Mouse (Mus musculus) left cerebral cortex, adult 18-20 months (tissue): Measurements from ENCODE around the gene Mrpl33. TPM values are rescaled to one million over a fixed set of nuclear protein-coding genes. Genes with fewer than 3 reads are reported as not detected.
A peak's percentile ranks its signal among the peaks of the same experiment; 100 is the strongest.
"Not testable (repeated sequence)": the region's sequence is repeated elsewhere in the genome, so short reads cannot be mapped to it uniquely, and the experiment has no call there.

Experiments used
- DNase-seq, 2 experiments: peaks; one replicate each; pipeline ENCODE4 v3.0.0; 2021 to 2022; ENCODE audit warnings: low spot score in 2 of 2, mixed read lengths in 1 of 2
- long read RNA-seq, 2 experiments: library from polyadenylated mRNA; stranded (forward); transcript quantifications; one replicate each; pipeline ENCODE4 v2.0.0; 2021
- total RNA-seq, 2 experiments: library from RNA; stranded (reverse); gene quantifications; 2 replicates each; pipeline ENCODE4 v1.2.3; 2021

The Mrpl33 gene
- 10 to 100 TPM; 84.2 to 88.7 TPM for total RNA-seq
- long read RNA-seq, experiment 1, transcript Mrpl33-203 (2 exons, 2,741 nt), result major isoform, 6 of 47 reads
- long read RNA-seq, experiment 1, partial matches to known transcripts, result 0 of 47 reads
- long read RNA-seq, experiment 1, other reads (novel, unspliced or antisense), result 40 of 47 reads
- long read RNA-seq, experiment 2, partial matches to known transcripts, result 0 of 40 reads
- long read RNA-seq, experiment 2, other reads (novel, unspliced or antisense), result 38 of 40 reads

DNA sequence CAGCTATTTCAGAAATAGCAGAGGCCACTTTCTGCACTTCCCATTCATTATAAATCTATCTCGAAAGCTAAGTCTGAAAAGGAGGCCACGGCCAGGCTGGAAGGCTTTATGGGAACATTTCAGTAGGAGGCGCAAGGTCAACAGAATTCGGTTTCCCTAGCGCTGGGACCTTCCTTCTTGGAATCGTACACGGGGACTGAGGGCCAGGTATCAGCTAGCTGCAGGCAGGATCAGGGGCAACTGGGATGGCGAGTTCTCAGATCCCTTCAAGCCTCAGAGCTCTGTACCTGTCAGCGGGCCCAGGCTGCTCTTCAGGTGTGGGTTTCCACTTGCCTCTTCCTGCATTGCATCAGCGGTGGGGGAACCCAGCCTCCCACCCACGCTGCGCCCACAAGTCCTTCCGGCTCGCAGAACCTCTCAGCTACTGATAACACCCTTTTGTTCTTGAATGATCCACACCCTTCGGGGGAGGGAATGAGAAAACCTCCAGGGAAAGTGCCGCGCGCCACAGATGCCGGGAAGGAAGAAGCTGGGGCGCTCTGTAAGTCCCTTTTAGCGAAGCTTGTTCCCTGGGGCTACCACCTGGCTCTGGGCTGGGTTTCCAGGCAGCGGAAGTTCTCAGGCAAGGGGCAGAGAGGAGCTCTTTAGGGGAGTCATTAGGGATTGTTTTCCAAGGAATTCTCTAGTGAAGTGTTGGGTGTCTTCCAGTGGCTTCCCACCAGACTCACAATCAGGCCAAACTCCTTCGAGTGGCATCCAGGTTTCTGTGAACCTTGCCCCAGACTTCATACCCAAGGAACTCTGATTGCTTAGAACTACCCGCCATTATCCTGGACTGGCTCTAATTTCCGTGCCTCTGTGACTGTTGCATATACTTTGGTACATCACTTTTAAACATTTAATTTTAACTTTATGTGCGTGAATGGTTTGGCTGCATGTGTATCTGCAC lies at the start of gene Mrpl33:
Mrpl33 (plus strand) TSS at position 455 of the 949 bp plus-strand sequence.
- peak; percentile 53 to 57 for DNase-seq

DNA sequence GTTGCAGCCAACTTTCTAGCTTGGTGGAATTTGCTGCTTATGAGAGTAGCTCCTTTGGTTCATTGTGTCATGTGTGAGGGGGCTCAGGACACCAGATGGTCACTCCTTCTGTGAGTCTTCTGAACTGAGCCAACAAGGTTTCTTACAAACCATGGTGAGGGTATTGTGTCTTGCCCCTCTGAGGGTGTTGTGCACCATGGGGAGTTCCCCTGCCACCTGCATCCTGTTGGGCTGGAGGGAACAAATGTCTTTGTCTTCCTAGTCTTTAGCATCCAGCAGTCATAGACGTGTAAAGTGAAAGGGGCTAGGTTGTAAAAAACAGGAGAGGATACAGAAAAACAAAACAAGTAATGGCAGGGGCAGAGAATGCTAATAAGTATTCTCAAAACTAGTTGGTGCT lies 37.3 kb upstream of the Mrpl33 start:
- DNase-seq, result no peak

DNA sequence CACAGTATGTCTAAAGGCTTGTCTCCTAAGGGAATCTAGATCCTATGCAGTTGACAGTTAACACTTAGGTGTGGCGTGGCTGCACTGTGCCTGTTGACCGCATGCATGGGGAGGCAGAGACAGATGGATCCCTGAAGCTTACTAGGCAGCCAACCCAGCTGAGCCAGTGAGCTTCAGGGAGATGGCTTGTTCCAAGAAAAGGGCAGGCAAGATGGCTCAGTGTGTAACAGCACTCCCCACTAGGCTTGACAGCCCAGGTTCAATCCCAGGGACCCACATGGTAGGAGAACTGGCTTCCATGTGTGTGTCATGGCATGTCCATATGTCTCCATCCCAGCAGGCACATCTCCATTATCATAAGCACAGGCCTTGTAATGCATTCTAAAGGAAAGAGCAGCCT lies 36.4 kb upstream of the Mrpl33 start:
- DNase-seq, result no peak

DNA sequence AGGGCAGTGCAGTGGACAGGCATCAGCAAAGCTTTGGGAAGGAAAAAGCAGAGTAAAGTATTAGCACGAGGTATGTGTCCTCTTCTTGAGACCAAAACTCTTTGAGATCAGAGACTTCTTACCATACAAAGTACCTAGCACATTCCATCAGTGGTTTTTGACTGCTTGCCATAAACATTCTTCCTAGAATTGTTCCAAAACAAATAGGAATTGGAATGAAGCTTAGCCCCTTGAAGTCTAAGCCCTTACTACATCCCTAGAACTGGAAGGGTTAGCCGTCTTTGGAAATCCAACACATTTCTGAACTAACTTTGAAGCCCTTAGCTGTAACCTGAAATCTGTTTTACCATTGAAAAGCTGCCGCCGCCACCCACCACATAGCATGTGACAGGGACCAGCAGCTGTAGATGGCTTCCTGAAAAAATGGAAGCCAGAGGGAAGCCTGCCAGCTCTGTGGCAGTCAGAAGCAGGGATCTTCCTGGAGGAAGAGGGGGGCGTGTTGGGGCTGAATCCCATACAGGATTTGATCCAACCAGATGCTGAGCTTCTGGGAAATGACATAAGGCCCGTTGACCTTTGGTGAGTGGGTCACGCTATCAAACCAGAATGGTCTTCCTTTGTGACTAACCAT lies 34.6 kb upstream of the Mrpl33 start:
- peak; percentile 65 to 74 for DNase-seq

DNA sequence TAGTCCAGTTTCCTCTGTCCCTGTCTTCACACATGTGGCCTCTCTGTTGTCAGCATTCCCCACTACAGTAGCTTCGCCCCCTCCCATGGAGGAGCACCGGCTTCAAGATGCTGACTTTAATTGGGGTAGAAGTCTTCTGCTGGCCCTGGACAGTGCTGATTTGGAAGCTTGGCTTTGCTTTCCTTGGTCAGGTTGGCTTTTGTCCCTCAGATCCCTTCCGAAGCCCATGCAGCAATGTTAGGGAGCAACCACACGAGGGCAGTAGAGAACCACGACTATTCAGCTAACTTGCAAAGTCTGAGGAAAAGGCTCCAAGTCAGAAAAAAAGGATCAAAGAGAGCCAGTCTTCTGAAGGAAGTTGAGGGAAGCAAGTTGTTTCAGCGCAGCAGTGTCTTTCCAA lies 33.2 kb upstream of the Mrpl33 start:
- peak; percentile 75 to 79 for DNase-seq

DNA sequence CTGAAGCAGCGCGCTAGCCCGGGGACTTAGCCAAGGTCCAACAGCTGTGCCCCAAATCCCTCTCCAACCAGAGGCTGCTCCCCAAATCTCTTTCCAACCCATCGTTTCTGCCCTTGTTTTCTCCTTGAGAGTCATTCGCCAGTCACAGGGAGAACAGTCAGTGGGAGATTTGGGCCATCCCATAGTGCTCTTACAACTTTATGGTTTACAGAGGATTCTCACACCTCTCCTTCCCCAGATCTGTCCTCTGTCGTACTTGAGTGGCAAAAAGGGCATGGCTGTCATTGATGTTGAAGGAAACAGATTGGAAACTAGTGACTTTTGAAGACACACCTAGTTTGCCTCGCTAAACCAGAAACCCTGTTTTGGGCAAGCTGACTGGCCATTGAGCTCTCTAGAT lies 32.8 kb upstream of the Mrpl33 start:
- DNase-seq, result no peak

DNA sequence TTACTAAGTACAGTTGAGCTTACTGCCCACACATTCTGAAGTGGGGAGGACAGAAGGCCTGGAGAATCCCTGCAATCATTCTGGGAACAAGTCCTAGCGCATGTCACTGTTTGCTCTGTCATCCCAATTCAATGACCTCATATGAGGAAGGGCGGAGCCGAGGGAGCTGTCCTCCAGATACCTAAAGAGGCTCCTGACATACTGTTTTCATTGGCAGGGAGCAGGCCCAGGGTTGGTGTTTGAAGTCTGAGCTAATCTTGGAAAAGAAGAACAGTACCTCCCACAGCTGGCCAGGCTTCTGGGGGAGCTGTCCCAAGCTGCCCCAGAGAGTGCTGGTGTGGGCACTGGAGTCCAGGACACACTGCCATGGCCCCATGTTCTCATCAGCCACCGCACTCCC lies 31.8 kb upstream of the Mrpl33 start:
- DNase-seq, result no peak

DNA sequence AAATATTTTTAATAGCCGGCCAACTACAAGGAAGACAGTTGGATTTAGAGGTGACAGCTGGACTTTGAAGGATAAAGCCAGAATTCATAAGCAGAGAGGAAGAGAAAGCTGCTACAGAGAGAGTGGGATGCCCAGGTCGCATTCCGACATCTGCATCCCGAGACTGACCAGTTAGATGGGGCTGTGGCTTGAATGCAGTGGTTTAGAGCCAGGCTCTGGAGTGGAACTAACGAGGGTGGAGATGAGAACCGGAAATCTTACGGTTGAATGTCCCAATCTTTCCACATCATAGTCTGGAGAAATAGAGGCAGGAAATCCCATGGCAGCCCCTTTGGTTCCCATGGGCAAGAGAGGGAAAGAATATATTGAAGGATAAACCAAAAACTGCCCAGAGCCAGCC lies 30.7 kb upstream of the Mrpl33 start:
- no peak for DNase-seq

DNA sequence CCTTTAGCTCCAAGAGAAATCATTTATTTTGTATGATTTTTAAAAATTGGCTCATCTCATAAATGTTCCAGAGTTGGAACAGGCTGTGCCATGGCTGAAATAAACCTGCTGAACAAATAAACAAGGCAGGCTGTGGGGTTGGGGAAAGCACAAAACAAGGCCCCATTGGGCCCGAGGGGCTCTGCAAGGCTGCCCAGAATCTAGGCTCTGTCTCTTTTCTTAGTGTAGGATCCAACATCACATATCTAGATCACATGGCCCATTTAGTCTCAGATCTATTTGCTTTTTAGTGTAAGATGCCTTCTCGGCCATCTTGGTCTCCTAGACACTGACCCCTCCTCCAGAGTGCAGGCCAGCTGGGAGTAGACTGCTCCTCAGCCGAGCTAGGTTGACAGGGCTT lies 30.3 kb upstream of the Mrpl33 start:
- no peak for DNase-seq

DNA sequence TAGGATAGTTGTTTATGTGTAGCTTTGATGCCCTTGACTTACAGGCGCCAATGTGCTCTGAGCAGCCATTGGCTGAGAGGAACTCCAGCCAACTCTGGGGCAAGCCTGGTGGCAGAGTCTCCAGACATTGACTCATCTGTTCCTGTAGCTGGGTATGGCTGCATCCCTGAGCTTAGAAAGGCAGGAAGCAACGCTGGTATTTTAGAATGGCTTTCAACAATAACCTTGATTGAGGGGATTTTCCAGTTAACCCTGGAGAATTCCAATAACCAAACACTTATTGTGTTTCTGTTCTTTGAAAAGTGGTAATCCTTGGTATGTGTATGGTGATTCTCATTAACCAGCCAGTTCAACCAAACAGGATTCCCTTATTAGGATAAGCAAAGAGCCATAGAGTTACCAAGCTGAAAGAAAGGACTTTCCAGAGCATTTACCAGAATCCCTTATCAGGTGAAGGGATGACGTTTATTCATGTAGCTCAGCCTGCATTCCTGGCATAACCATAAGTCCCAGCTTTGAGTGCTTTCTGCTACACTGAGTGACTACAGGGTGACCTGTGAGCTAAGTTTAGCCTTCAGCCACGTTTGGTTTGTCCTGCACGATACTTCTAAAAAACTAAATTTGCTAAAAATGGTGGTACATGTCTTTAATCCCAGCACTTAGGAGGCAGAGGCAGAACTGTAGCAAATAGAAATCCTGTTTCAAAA lies 28.6 kb upstream of the Mrpl33 start:
- DNase-seq, result no peak

DNA sequence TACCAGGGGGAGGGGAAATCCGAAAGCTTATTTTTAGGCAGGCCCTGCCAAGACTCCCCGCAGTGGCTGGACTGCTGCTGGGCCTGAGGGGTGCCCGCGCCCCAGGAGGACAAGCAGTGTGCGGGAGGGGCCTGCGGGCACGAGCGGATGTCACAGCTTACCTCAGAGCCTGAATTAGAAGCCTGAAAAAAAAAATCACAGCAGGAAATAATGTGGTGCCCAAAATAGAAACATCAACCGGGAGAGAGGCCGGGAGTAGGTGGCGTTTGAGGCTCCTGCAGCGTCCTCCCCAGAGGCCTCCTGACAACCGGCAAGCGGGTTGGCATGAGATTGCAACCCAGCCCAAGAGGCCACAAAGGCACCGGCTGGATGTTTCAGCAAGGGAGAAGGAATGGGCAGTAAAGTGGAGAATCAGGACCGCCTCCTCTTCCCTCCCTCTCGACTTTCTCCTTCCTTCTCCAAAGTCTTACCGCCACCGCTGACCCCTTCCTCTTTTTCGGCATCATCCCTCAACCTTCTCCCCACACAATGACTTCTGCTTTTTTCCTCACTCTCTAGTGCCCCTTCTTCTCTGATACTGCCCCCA lies 25.6 kb upstream of the Mrpl33 start:
- peak; percentile 45 to 54 for DNase-seq

DNA sequence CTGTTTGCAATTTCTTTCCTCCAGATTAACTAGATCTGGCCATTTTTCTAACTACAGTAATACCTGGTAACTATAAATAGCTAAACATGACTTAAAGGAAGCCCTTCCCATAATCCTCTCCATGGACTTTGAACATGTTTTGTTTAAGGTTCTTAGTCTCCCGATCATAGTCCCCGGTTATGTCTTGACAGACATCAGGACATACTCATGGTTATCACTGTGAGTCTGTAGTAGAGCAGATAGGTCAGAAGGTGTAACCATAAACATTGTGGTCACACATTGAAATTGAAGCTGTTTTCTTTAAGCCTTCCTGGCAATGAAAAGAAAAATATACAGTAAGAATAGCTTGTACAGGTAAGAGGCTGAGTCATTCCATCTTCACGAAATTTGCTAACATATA lies 23.0 kb upstream of the Mrpl33 start:
- no peak for DNase-seq

DNA sequence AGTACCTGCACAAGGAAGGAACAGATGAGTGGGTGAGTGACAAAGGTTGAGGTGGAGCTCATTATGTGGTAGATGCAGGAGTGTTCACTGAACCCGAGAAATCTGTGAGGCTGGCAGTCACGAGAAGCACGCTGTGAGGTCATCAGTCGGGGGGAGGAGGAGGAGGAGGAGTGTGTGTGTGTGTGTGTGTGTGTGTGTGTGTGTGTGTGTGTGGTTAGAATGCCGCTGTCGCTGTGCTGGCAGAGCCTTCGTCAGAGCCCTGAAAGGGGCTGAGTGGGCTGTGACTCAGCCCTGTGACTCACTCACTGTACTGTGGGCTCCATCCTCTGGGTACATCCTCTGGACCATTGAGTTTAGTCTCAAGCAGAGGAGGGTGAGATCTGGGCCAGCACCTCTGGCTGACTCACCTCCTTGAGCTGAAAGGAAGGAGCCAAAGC lies 20.2 kb upstream of the Mrpl33 start:
- DNase-seq, result peak; percentile 73 to 77

DNA sequence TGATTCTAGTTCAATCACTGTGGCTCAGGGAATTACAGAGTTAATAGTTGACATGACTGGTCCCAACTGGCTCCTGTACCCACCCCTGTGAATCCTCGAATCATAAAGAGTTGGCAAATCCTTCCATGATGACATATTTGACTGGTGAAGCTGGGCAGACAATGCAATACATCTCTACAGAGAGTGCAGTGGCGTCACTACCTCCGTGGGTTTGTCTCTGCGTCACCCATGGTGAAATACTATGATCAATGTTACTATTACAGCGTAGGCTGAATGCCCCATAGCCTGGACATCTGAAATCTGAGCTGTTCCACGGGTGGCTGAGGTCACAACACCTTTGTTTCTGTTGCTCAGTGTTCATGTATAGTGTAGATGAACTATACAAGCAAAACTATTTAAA lies 15.5 kb upstream of the Mrpl33 start:
- DNase-seq, result no peak

DNA sequence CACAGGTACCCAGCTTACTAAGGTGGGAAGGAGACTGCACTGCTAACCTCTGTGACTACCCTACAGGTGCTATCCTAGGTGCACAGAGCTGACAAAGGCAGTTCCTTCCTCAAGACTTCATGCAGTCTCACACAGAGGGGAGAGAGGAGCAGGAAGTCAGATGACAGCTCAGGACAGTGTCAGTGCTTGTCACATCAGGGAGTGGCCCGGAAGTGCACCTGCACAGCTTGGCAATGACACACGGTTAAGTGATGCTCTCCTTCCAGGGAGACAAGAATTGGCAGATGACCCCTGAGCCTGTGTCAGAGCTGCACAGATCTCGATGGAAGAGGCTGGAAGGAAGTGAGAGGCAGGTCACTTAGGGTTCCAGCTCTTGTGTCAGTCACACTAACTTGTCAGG lies 14.8 kb upstream of the Mrpl33 start:
- DNase-seq, result no peak

DNA sequence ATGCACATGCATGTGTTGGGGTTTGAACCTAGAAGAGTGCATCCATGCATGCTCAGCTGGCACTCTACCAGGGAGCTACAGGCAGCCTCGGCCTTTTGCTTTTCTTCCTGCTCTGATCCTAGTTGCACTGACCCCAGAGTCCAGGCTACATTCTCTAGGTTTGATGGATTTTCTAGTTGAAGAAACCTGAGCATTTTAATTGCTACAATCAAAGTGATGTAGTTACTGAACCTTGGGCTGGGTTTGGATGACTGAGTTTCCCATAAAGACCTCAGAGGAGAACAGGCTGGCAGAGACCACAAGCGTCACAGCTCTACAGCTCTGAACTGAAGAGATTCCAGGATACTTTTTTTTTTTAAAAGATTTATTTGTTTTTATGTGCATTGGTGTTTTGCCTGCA lies 13.5 kb upstream of the Mrpl33 start:
- no peak for DNase-seq

DNA sequence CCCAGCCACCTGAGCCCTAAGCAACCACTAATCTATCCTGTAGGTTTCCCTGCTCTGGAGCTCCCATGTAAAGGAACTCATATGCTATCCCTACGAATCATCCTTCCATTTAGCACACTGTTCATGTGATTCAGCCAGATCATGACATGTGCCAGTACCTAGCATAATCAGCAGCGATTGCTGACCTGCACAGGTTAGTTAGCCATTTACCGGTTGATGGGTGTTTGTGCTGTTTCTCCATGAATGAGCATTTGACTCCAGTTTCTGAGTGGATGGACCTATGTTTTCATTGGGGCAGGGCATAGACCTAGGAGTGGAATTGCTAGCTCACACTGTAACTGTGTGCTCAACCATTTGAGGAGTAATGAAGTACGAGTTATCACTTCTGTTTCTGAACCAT lies 11.2 kb upstream of the Mrpl33 start:
- DNase-seq, result no peak

DNA sequence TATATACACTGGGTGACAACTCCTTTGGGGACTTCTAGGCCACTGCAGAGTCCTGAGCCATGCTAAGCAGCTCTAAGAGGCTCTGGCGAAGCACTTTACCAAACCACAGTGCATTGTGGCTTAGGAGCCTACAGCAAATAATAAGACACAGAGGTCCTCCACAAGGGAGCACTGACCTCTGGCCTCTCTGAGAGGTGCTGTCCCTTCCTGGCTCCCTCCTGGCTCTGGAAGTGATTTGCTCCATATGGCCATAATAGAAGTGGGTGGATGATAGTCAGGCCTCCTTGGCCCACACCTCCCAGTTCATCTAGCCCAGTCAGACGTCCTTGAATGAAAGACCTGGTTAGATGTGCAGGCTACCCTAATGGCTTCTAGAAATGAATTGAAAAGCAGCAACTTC lies 8.7 kb upstream of the Mrpl33 start:
- no peak for DNase-seq

DNA sequence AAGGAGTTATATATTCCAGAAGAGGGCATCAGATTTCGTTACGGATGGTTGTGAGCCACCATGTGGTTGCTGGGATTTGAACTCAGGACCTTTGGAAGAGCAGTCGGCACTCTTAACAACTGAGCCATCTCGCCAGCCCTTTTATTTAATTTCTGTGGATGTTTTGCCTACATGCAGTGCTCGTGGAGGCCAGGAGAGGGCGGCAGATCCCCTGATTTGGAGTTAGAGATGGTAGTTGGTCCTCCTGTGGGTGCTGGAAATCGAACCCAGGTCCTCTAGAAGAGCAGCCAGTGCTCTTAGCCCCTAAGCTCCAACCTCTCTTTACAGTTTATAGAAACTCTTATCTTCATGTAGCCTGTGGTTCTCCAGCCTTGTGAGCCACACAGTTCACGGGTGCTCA lies 8.1 kb upstream of the Mrpl33 start:
- not testable (repeated sequence) for DNase-seq

DNA sequence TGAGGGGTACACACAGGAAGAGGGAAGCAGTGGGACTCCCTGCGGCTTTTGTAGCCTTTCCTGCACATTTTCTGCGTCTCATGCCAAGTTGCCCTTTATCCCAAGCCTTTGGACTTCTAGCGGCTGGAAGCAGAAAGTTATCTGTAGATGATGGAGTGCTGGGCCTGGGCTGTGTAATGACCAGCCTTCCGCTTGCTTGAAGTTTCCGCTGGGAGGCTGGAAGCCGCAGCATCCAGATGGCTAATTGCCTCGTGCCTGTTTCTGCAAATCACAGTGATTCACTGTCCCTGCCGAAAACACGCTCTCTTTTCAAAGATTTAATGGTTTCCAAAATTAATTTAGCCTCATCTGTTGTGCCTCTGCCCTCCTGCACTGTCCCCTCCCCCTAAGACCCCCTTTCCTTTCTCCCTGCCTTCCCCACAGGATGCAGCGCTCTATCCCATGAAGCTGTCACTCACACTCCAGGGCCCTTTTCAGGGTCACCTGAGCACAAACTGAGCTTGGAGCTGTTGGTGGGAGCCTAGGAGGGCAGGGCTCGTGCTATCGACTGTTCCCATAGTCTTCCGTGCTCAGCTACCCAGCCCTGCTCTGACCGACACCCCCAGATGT lies 6.9 kb upstream of the Mrpl33 start:
- peak in 1 of 2 experiments; percentile 46 for DNase-seq

DNA sequence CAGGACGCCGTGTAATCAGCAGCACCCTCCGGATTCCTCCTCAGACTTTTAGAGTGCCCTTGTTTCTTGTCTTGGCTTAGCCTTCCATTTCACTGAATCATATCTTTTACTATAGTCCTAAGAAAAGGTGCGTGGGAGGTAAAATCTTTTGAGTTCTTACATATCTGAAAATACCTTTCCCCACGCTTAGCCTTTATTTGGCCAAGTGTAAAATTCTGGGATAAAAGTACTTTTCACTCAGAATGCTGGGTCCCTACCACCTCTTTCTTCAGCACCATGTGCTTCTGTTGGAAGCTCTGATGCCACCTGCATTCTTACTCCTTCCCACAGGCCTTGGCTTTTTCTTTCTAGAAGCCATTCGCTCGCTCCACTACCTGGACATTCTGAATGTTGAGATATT lies 5.6 kb upstream of the Mrpl33 start:
- DNase-seq, result no peak
